Mouse (Mus musculus) megakaryocyte progenitor cell, adult 5-6 weeks (primary cell): ENCODE data around the gene Cdhr3. TPM values are rescaled to one million over a fixed set of nuclear protein-coding genes. Genes with fewer than 3 reads are reported as not detected.
"Not testable (repeated sequence)": the region's sequence is repeated elsewhere in the genome, so short reads cannot be mapped to it uniquely, and the experiment has no call there.

ENCODE experiments used
- ATAC-seq: replicated peaks from 2 replicates; pipeline ENCODE4 v1.8.0; 2016; ENCODE audit warnings: mild to moderate bottlenecking, moderate TSS enrichment, inconsistent platforms; ENCODE audit not compliant: poor library complexity
- total RNA-seq, 2 experiments: library from RNA; stranded (forward) in 1 of 2; stranded (reverse) in 1 of 2; fragments of 157-497, 149-512 nt in 1 of 2; fragments of 200-1000 nt in 1 of 2; gene quantifications; 2 replicates each; pipeline versions ENCODE4 v1.2.3 to v1.2.4; 2015 to 2017

Cdhr3 gene
- total RNA-seq, 2 experiments from 2014 or later, result not detected

DNA sequence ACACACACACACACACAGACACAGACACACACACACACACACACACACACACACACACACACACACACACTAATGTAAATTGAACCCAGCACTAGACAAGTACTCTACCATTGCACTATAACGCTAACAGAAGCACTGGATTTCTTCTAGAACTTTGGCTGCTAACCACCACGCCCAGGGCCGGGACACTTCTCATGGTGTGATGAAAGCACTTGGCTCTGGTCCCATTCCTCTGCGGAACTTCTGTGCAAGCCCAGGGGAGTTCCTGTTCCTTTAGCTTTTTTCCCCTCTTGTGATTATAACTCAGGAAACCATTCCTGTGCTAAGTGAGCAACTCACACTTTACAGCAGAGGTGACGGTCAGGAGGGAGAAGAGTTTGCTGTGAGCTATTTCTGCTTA lies 9.3 kb downstream of the Cdhr3 start:
- ATAC-seq, result peak; percentile 84

DNA sequence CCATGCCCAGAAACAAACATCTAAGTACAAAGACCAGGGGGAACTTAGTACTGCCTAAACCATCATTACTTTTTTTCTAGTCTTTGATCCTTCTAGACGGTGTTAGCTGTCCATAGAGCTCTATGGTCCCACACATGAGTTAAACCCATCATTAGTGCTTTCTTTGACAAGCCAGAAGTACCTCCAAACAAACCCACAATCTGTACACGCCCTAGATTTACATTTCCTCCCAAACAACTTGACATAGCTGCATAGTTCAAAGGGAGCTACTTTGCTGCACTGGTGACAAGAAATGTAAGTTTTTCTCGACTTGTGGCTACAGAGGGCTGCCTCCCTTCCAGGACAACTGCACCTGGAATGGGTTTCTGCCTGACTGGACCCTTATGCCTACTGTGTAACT lies 16.4 kb downstream of the Cdhr3 start:
- no peak for ATAC-seq

DNA sequence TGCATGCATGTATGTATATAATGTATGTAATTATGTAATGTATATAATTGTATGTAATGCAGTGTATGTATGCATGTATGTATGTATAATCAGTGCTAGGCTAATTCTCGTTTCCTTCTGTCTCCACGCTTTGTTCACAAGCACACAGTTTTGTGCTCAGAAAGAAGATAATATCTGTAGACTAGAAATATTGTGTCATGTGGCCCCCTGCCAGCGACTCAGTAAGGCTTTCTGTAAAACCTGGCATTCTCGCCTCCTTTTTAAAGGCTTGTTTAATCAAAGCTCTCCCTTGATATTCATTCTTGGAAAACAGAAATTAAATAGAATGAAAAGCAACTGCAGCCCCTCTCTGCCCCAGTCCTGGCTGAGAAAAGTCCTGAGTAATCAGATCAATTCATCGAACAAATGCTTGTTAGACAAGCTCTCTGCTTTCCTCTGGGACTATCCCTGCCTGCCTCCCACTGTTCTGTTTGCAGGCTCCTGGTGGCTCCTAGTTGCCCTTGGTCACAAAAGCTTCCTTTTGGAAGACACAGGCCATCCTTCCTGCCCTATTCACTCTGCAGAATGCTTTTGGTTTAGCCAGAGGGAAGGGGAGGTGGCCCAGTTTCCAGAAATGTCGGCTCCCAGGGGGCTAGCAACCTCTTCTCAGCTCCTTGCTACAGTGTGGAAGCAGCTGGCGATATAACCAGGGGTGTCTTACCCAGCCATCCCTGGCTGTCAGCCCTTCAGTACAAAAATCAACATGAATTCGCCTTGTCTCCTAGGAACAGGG lies 20.6 kb downstream of the Cdhr3 start:
- ATAC-seq, result no peak

DNA sequence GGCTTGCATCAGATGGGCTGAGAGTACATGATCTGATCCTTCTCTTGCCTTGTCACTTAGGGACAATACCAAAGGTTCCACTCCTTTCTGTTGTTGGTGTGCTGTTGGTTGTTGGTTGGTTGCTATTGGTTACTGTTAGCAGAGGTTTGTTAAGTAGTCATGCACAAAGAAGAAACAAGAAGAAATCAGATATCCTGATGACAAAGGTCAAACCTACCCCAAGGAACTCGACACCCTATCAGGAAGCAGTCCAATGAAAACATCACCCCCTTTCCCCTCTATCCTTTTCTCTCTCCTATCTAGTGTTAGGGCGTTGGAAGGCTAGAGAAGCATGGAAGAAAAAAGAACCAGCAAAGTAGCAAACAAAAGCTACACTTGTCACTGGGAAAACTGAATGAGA lies 23.7 kb downstream of the Cdhr3 start:
- no peak for ATAC-seq

DNA sequence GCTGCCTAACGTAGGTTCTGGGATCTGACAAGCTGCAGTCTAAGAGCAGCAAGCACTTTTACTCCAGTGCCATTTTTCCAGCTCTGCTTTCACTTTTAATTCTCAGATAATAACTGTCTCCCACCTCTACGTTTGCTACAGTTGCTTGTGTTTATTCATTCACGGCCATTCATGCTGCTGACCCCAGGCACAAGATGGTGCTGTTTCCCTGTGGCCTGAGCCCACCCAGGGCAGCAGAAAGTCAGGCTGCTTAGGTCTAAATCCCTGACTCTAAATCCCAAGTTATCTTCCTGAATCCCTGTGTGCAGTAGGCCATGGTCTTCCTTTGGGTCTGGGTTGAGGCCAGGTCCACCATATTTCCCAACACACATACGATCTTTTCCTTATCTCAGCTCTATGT lies 26.3 kb downstream of the Cdhr3 start:
- no peak for ATAC-seq

DNA sequence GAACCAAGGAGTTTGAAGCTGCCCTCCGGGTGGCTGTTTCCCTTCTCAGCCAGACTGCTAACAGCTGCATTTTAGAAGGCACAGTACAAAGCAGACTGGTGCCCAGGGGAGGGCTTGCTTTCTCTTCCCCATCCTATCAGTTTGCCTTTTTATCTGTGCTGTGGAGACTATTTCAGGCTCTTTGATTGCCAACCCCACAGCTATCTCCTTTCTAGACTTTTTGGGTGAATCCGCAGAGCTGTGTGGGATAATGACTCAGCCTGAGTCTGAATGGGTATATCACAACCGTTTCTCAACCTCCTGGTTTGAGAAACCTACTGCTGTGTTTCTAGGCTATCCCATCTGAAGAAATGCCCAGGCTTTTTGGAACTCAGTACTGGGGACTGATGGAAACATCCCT lies 27.5 kb downstream of the Cdhr3 start:
- peak; percentile 40 for ATAC-seq

DNA sequence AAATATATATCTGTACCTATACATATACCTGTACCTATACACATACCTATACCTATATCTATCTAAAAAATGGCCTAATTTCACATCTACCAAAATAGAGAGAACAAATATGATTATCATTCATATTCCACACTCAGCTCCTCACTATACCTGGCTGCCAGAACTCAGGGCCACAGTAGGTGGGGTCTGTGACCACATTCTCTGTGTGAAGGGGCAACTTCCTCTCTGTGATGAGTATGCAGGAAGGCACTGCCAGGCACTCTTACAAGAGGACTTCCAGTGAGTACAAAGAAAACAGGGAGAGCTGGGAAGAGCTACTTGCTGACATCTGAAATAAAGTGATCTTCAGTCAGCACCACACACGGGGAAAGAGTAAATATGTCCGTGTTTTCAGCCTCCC lies 28.4 kb downstream of the Cdhr3 start:
- peak; percentile 50; the same call in 1 of the 2 replicates for ATAC-seq

DNA sequence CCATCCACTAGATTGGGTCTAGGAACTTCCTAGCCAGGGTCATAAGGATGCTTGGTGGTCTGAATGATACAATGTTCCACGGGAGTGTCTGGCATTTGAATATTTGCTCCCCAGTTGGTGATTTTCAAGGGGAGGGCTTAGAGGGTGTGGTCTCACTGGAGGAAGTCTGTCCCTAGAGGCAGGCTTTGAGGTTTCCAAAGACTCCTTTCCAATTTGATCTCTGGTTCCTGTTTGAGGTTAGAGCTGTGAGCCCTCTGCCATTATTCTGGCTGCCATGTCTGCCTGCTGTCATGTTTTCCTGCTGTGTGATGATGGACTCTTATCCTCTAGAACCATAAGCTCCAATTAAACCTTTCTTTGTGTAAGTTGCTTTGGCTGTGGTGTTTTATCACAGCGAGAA lies 29.4 kb downstream of the Cdhr3 start:
- peak; percentile 52 for ATAC-seq

DNA sequence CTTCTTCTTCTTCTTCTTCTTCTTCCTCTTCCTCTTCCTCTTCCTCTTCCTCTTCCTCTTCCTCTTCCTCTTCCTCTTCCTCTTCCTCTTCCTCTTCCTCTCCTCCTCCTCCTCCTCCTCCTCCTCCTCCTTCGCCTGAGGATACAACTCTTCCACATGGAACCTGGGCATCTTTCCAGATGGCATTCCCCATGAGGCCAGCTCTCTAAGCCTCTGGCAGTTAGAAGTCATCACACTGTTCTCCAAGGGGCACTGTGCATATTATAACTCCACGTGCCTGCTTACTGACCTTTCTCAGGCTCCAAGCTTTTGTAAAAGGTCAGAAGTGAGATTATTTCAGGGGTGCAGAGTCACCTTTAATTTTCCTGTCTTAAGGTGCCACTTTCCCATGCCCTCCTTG lies 30.3 kb downstream of the Cdhr3 start:
- not testable (repeated sequence) for ATAC-seq

DNA sequence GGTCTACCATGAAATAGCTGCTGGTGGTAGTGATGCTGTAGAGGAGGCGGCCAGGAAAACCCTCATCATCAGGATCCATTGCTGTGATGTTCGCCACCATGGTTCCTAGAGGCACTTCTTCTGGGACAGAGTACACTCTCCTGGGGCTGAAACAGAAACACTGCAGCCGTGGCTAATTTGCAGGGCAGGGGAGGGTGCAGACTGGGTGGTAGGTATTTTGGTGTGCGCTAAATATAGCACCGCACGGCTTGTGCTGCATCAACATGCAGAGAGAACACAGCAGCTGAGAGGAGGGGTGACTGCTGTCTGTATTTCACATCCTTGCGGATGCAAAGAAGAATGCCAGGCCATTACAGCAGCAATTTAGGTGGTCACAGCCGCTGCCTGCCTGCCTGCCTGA lies 31.0 kb downstream of the Cdhr3 start:
- ATAC-seq, result no peak

DNA sequence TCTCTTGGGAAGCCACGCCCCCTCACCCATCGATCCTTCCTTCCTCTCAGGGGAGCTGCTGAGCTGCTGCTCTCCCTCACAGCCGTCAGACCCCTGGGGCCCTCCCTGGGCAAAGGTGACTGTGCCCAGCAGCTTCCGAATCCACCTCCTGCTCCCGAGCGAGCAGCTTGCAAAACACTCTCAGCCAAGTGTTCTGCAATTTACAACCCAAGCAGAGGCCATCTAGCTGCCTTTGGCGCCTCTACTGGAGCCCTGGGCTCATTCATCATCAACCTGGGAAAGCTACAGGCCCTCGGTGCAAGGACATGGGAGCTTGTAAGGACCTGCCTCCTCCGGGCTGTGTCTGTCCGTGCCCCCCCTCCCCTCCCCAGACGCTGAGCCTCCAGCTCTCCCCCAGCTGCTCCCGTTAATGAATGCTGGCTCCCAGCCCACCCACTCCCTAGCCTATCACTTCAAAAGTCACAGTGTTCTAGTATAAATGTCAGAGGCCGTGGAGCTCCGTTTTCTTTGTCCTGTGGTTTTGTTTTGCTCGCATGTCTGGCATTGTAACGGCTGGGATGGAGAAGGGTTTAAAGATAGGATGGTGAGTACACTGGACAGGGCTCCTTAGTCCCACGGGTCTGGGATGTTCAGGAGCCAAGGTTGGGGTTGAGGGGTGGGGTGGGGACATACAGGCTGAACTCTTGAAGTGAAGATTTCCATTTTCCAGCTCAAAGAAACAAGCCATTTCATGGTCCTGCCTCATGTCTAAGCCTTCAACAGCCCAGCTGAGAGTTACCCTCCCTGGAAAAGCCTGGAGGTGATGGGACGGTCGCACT lies 35.2 kb downstream of the Cdhr3 start:
- peak; percentile 84 for ATAC-seq

DNA sequence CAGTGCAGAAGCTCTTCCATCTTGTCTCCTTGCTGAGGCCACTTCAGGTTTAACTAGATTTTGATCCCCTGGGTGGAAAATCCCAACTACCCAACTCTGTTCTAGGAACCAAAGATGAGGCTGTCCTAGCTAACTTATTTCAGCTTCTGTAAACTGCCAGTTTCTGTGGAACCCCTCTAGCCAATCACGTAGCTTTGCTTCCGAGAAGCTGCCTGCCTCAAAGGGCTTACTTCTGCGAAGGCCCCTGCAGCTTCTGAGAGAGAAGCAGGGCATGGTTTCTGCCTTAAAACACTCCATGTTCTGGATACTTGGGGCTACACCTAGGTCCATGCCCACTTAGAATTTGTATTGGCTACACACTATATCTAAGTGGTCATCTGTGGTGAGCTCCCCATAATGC lies 36.1 kb downstream of the Cdhr3 start:
- ATAC-seq, result no peak

DNA sequence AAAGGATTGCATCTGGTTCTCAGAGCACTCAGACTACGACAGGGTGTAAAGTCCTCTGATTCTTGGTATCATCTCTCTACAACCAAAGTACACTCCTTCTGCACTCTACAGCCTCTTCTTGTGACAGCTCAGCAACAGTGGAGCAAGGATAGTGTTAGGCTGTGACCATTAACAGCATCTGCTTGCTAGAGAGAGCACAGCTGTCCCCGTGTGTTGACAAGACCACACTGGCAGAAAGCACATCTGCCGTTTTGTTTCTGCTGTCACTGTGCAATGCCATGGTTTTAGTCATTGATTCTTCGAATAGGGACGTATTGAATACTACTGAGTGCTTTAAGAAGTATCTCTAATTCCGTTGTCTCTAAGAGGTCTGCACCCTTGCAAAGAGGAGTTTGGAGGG lies 36.6 kb downstream of the Cdhr3 start:
- ATAC-seq, result no peak

DNA sequence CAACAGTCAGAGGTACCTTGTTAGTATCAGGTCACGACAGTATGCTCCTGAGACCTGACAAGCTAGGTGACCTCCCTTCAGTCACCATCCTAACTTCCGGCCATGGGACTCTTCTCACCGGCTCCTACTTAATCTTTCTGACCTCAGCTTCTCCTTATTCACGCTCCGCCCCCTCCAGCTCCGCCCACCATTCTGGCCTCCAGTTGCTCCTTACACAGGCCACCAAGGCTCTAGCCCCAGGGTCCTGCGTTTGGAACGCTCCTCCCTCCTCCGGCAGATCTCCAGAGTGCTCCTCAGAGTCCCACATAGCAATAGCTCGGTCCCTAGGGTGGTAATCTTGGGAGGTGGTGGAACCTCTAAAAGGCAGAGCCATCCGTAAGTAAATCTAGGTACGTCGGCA lies 38.9 kb downstream of the Cdhr3 start:
- no peak for ATAC-seq

DNA sequence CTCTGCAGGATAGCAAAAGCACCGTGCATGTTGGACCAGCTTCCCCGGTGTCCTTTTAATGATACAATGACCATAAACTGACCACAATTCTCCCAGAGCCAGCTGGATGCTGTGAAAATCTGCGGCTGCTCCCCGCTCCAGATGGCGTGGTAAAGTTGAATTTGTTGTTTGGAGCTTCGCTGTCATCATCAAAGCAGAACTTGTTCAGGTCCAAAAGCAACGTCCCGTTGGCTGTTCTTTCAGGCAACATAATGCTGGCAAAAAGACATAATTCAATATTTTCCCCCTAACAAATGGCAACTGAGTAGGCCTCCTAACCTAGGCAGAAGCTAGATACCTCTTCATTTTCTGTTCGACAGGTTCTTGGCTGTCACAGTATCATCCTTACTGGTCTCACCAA lies 39.4 kb downstream of the Cdhr3 start:
- ATAC-seq, result no peak

DNA sequence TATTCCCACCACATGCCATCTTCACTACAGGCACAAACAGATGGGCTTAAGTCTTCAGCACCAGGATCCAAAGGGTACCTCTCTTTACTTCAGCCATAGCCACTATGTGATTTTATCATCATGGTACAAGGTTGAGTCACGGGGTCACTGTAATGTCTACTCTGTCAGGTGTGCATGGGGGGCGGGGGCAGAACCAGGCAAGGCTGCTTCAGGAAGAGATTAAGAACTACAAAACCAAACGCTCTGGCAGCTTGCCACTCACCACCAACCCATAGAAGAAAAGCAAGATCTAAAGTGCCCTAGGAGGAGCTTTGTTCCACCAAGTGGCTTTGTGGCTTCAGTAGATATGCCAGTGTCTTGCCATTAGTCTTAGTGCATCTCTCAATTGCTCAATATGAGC lies 44.3 kb downstream of the Cdhr3 start:
- peak; percentile 29 for ATAC-seq

DNA sequence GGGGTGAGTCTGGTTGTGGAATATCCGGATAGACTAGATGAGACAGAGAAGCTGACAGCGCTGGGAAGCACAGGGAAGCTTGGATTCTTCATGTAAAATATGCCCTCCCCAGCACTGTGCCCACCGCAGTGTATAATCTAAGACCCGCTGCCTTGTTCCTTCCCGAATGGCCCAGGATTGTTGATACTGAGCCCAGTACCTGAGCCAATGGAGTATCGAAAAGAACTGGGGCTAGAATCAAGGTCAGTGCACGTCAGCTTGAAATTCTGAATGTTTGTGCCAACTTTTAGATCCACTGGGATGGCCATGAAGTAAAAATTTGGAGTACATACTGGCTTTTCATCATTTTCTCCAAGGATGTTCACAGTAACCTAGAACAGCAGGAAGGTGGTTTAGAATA lies 46.2 kb downstream of the Cdhr3 start:
- no peak for ATAC-seq

DNA sequence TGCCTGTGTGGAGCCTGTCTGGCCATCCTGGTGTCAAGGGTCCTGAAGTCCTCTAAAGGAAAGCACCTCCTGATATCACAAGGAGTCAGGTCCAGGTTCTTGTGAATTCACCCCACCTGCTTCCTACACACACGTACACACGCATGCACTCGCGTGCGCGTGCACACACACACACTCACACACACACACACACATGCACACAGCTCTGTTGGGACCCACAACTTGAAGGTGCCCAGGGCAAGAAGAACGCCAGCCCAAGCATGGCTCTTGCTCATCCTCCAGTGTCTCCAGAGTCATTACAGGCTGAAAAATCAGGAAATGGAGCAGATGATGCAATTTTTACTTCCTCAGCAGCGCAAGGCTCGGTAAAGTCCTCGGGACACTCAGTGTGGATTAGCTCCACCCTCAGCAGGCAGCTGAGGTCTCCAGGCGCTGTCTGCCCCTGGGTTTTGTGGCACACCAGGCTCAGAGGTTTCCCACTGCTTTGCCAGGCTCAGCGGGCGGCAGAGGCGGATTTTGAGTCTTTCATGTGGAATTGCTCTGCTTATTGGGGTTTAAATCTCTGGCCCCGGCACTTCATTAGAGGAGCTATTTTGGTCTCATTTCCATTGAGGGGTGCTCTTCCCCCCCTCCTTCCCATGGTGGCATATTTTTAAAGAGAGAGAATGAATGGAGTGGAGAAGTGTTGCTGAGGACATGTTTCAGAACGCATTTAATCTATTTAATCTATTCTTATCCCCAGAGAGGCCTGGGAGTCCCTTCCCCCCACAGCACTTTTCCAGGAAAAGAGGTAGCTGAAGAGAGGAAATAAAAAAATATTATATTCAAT lies 46.9 kb downstream of the Cdhr3 start:
- peak; percentile 84 for ATAC-seq

DNA sequence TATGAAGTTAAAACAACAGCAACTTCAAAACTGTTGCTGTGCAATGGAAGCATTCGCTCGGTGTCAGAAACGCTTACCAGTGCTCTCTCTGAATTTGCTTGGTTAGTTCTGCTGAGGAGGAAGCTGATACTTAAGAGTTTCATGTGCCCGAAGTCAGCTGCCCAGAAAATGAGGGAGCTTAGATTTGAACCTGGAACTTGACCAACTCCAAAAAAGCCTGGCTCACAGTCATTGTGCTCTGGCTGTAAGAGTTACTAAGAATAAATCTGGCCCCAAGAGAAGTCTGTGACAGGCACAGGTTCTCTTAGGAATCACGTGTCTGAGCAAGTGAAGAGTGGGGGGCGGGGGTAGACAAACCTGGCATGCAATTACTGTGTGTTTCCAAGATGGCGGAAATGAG lies 51.2 kb downstream of the Cdhr3 start:
- ATAC-seq, result no peak

DNA sequence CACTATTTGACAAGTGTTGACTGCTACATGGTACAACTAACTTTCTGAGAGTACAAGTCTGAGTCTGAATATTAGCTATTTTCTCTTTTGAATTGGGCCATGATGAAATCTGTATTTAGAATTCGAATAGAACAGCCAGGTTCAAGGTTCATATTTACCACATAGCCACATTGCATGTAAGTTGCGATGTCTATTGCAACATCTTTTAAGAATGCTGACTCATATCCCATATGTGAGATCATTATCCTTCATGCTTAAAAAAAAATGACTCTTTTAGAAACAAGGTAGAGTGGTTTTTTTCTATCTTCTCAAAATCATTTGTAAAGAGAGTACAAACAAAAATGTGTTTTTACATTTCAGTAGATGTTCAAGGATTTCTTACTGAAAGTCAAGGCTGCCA lies 51.9 kb downstream of the Cdhr3 start:
- peak; percentile 63 for ATAC-seq

DNA sequence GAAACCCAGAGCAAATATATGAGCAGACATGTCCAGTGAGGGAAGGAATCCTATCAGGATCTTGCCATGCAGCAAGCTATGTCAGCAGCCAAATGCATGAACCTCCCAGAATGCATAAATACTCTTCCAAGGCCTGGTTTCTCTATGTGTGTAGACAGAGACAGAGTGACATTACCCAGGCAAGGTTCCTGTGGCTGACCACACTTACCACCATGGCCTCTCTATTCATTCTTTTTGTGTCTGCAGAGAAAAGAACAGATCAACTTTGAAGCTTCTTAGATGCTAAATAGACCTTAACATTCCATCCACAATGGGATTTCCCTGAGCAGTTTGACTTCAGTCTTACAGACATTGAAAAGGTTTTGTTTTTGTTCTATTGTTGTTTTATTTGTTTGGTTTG lies 54.0 kb downstream of the Cdhr3 start:
- no peak for ATAC-seq
